Mouse (Mus musculus) lung, adult 2 months (tissue): ENCODE measurements at regions not wholly inside any gene's neighbourhood (a gene's known extent, or its start where the extent isn't known, plus 50 kb on each side); places are given as distances from the start of the nearest gene placed in this dataset.

Source experiments
- CTCF ChIP-seq: fragments of 200-500 bp; IDR thresholded peaks from 2 replicates; pipeline ENCODE4 v1.5.1; 2011; ENCODE audit warnings: mild to moderate bottlenecking, low read length, control low read depth; ENCODE audit not compliant: insufficient read depth
- POLR2A ChIP-seq: fragments of 200-500 bp; IDR thresholded peaks from 2 replicates; pipeline ENCODE4 v1.6.1; 2011; ENCODE audit warnings: low read depth, mild to moderate bottlenecking, control low read depth, low read length, borderline replicate concordance; ENCODE audit errors: extremely low read depth

GRCm38 (mm10) chr10:16622821-16623220 lies 1100.2 kb upstream of the Cited2 start:
- TF ChIP-seq POLR2A: no peak
- TF ChIP-seq CTCF: no peak
